Mouse (Mus musculus) right cerebral cortex, postnatal 4 days (tissue): ENCODE data around the gene Ackr3.
A peak's percentile ranks its signal among the peaks of the same experiment; 100 is the strongest.

Experiments used
- DNase-seq: peaks from one replicate; pipeline ENCODE4 v3.0.0-alpha.2; 2022

The Ackr3 gene

DNA sequence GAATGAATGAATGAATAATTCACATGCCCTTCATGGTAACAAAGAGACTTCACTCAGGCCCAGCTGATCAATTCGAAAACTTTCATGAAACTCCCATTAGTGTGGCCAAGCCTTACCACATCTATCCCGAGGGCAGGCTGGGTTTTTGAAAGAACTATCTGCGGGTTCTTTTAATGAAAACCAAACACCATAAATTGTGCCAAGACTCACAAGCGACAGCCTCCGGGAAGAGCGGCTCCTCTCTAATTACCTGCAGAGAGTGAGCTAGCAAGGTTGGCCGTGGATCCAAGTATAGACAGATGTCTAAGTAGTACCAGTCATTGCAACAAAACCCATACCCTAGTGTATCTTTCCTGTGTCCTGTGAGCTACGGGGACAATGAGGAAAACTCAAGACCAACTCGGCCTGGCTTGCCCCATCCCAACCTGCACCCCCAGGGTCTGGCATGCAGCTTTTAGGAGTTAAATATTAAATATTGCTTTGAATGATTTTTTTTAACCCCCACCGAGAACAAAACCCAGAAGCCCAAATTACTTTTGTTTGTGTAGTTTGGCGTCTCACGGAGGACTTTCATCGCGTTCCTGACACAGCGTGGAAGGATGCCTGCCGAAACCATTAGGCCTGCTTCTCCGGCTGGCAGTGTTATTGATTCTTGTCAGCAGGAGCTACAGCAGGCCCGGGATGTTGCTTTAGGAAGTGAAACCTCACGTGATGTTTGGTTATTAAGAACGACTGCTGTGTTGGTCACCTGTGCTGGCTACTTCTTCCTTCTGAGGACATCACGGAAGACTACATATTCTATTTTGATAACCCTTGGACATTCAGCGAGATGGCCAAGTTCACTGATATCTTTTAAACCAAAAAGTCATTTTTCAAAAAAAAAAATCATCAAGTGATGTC, 28.1 kb downstream of the Ackr3 start:
- no peak for DNase-seq

DNA sequence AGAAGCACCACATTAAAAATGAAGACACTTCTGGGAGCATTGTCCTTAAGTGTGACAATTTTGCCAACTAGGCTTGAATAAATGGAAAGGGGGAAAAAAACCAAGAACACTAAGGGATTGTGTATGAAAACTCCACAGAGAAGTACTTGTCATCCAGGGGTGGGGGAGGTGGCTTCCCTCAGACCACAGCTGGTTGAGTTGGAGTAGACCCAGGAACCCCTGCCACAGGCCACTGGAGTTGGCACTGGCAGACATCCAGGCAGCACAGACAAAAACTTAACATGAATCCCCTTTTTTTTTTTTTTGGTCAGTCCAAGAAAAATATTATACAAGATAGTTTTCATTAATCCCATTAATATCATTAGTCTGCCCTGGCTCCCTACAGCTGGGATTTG, 28.7 kb downstream of the Ackr3 start:
- DNase-seq: peak; percentile 34

DNA sequence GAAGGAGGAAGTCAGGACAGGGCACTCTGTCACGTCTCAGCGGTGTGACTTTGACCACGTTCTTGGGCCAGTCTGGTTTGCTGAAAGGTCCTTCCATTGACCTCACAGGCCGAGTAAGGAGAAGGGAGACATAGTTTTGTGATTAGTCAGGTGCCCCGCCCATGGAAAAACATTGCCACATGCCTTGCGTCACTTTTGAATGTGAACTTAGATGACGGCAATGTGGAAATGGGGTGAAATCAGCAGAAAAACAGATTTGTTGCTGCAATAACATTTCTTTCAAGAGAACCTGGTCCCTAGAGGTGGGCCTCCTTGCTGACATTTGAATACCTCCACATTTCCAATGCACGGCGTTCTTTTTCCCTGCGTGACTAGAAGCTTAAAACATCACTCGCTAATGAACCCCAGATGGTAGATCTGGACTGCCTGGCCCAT, 30.9 kb downstream of the Ackr3 start:
- DNase-seq: no peak

DNA sequence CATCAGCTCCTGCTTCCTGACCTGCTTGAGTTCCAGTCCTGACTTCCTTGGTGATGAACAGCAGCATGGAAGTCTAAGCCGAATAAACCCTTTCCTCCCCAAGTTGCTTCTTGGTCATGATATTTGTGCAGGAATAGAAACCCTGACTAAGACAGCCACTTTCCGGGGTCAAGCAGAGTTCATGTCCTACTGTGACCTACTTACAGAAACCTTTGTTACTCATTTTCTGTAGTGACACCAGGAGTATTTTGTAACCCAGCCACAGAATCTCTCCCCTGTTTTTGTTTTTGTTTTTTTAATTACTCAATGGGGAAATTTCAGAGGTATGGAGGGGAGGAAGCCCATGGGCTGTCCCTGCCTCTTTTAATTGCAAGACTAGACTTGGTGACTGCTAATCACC, 32.9 kb downstream of the Ackr3 start:
- no peak for DNase-seq

DNA sequence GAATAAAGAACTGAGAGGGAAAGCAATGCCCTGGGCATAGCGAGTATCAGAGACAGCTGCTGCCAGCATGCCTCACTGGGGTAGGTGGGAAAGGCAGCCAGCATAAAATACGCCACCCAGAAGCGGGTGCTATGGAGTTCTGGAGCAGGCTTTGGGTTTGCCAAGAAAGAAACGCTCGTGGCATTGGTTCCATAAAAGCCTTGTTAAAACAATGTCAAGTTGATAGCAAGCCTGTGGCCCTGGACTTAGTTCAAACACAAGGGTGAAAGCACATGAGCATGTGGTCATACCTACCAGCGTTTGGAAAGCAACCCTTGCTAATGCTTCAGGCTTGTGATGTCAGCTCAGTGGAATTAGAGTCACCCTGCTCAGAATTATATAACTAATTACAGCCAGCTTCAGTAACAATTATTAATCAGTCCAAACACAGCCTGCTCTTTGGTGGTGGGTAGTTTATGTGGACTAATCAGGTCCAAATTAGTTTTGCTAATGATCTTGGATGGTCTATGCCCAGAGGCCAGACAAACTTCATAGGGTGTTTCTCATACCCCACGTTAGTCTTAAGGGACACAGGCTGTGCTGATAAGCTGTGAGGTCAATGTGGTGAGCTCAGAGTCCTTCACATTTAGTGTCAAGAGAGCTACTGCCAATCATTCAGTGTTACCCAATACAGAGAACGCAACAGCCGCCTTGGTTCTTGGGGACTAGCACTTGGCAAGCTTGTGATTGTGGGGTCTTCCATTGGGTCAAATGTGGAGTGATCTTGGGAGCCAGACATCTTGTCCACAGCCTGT, 34.5 kb downstream of the Ackr3 start:
- DNase-seq: no peak

DNA sequence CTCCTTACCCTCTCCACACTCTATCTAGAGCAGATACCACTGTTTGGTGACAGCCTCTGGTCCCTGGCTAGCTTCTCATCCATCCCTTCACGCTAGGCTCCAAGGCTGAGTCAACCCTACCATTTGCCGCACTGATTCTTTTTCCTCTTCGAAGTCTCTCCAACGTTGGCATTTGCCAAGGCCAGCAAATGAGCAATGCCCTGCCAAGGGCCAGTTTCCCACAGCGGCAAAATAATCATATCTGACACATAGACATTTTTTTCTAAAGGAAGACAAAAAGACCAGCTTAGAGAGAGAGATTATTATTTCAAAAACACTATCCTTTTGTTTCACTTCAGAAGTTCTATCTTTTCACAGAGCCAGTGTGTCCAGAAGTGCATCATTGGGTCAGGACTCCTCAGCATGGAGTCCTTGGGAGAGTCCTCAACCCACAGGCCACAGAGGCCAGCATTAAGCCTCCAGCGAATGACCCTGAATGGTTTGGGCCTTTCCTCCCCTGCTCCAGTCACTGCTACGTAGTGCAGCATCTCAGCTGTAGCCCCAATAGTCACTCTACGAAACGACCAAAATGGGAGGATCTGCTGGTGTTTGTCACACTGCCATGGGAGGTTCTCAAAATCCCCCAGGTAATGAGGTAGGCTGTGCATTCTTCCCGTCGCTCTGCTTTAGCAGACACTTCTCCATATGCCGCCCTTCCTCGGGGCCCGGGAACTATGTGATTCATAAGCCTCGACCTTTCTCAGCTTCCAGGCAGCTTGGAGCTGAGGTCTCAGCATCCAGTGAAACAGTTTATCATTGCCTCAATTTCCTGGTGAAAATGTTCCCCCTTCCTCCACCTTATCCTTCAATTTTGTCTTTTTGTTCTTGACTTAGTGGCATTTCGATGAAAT, 35.8 kb downstream of the Ackr3 start:
- DNase-seq: no peak

DNA sequence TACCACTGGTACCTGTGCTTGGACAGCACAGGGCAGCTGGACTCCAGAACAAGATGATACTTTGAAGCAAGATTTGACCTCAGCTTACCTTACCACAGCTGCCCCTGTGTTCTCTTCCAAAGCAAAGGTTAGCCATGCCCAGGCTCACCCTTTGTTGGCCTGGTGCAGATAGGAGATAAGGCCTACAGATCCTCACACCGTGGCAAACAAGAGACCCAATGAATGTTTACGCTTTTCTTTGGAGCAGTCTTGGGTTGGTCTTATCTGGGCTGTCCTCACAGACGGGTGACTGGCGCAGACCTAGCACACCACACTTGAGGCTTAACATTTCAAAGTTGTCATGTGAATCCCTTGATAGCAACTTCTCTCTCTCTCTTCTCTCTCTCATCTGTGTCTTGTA, 36.5 kb downstream of the Ackr3 start:
- DNase-seq: no peak

DNA sequence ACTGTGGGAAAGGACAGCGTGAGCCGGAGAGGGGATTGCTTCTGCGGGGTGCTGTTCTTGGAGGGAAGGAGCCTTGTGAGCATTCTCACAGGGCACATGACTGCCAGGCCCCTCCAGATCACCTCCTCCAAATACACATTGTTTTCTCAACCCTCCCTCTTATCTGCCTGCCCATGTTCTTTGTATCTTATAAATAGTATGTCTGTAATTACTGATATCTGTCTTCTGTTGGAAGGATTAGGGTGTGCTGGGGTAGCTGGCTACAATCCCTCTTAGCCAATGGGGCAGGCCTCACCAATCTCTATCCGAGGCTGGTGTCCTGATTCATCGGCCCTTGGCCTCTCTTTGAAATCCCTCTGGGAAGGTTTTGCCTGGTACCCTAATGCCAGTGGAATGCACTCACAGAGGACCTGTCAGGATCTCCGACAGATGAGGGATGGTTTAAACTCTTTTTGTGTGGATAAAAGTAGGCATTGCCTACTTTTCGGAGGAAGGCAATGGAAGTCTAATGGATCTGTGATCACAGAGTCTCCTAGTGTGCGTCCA, 38.7 kb downstream of the Ackr3 start:
- DNase-seq: no peak

DNA sequence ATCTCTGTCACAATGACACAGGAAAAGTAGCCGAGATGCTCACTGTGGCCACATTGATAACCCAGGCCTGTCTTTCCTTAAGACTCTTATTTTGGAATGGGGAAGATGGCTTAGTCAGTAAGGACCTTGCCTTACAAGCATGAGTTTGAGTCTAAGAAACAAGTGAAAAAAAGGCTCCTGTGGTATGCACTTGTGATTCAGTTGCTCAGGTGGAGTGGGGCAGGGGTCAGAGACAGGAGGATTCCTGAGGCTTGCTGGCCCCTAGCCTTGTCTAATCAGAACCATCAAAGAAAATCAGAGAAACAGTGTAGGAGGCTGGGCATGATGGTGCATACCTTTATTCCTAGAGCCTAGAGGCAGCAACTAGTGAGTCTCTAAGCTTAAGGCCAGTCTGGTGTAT, 40.8 kb downstream of the Ackr3 start:
- no peak for DNase-seq

DNA sequence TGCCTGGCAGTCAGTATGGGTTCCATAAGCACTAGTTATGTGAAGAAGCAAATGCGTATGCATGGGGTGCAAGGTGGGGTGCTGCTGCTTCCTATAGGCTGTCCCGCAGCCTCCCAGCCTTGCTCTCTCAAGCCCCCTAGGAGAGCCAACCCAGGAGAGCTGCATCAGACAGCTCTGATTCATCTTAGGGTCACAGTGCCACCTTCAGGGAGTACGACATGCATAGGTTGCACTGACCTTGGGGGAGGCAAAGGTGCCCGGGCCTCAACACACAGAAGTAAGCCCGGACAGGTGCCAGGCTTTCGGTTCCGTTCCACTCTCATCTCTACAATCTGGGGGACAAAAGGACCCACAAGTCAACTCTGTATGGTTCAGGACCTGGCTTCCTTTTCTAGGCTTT, 41.8 kb downstream of the Ackr3 start:
- DNase-seq: no peak

DNA sequence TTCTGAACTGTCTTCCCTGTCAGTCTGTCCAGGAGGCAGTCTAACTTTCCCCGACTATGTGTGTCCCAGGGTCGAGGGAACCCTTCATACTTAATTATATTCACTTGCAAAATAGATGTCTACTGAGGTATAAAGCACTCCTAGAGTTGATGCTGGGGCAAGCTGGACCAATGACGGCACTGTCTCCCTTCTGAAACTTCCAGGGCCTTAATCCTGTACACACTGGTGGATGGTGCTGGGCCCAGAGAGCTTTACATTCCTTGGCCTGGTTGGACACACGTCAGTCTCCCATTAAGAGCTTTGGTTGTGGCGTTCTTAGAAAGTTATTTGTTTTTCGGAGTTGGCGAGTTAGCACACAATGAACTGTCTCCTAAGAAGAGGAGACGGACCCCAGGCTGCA, 42.3 kb downstream of the Ackr3 start:
- DNase-seq: no peak

DNA sequence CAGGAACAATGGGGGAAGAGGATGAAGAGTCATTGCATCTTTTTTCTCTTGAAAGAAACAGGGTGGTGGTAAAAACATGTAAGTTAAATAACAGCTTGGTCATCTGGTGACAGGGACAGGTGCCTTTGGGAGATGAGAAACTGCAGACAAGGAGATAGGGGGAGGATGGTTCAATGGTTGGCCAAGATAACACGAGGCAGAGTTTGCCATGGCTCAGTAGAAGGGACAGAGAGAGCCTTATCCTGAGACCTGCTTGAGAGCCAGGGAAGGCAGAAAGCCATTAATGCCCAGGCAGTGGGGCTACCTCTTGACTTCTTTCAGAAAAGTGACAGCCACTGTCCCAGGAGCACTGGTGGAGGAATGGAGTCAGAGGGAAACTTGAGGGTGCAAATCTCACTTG, 43.0 kb downstream of the Ackr3 start:
- DNase-seq: no peak

DNA sequence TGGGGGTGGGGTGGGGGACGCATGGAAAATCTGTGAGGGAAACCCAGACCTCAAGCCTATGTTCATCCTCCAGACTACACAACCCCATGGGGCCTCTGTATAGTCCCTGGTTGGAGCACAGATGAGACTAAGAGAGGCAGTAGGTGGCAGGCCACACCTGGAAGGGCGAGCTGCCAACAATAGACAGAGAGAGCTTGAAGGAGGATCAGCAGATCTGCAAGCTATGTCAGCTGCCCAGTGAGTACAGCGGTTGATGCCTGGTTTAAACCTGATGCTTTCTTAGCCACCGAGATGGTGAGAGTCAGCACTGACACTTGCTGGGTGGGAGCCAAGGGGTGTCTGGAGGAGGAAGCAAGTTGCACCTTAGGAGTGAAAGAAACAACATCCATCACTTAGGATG, 43.5 kb downstream of the Ackr3 start:
- no peak for DNase-seq

DNA sequence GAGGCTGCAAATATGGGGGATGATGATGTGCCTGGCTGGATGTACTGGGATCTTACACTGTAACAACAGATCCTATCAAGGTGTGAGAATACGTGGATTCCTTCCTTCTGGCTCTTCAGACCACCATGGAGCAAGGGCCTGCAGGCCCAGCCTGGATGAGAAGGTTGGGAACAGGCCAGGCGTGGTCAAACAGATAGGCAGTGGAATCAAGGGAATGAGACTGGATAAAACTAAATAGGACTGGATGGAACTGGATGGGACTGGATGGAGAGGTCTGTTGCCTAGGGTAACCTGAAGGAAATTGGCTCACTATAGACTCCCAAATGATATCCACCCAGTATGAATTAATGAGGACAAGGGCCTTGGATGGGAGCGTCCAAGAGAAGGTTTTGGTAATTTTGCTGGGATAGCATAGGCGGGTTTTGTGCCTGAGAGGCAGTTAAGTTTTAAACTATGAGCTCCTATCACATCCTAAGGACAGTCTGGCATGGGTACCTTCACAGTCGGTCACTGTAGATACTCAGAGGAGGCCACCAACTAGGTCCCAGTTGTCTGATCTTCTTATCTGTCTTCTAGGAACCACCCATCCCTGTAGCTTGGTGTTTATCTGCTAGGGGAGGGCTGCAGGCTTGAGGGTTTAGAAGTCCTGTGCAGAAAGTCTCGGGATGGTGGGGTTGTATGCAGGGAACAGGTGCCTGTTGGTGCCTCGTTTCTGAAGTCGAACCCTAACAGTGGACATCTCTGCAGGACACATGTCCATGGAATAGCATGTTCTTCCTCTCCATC, 44.2 kb downstream of the Ackr3 start:
- no peak for DNase-seq

DNA sequence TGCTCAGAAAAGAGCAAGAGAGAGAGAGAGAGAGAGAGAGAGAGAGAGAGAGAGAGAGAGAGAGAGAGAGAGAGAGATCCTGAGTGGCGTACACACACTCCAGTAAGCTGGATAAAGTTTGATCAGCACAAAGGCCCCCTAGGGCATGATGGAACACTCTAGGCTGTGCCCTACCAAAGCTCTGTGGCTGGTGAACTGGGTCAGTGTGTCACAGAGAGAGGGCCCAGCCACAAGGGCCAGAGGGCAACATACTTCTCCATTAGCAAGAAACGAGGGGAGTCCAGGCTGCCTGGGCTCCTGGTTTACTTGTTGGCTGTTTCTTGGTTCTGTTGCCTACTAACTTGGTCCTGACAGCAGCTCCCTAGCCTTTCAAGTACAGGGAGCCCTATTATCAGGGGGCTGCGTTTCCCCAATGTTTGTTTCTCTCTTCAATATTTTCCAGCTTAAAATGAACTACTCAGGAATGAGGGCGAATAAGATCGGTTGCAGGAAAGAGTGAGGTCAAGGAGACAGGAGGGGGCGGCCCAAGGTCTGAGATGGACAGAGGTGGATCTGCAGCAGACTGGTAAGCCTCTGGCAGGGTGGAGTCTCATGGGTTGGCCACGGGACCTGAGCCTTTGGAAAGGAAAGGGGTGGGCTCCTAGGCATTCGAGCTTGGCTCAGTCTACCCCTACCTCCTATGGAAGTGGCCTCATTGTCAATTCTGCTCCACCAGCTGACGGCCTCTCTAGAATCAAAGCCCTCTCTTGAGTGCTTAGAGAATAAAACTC, 45.4 kb downstream of the Ackr3 start:
- no peak for DNase-seq

DNA sequence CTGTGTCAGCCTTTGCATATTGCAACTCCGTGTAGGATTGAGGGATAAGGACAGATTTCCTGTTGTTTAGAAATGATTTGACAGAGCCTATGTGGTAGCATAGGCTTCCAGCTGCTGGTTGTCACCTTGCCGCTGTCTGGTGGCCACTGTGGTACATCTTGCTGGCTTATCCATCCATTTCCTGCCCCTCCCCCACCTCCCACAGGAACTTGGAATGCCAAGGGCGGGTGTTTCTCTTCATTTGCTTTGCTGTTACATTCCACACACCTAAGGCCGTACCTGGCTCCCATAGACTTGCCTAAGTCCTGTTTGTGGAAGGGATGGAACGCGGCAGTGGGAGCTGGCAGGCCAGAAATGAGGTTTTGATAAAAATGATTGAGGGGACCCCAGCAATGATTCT, 46.6 kb downstream of the Ackr3 start:
- DNase-seq: no peak

DNA sequence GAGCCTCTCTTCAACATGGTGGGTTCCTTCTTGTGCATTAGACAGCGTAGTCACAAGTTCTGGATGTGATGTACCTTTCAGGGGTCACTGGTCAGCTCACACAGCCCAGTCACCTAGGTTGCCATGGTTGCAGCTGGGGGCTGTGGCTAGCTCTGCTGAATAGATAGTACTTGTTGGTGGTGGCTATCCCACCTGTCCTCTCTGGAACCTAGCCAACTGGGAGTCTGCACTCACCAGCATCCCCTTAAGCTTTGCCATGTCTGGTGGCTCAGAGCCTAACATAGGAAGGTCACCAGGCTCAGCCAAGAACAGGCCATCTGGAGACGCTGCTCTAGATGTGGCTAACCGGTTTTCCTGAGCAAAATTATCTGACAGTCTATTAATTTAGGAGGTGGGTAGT, 47.4 kb downstream of the Ackr3 start:
- no peak for DNase-seq

DNA sequence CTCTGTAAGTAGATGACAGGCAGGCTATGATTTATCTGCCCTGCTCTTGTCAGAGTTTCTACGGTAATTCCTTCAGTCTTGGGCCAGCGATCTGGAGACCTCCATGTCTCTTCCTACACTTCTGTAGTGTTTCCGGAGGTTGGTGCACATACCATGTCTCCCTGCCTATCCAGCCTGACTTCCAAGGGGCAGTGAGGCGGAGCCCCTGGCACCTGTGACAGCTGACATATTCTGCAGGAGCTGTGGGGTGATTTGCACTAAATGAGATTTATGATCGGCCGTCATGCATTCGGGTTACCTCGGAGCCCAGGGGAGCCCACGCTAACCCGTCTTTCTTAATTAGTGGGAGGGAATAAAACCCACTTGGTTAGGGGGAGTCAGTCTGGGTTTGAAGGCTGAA, 49.7 kb downstream of the Ackr3 start:
- no peak for DNase-seq

DNA sequence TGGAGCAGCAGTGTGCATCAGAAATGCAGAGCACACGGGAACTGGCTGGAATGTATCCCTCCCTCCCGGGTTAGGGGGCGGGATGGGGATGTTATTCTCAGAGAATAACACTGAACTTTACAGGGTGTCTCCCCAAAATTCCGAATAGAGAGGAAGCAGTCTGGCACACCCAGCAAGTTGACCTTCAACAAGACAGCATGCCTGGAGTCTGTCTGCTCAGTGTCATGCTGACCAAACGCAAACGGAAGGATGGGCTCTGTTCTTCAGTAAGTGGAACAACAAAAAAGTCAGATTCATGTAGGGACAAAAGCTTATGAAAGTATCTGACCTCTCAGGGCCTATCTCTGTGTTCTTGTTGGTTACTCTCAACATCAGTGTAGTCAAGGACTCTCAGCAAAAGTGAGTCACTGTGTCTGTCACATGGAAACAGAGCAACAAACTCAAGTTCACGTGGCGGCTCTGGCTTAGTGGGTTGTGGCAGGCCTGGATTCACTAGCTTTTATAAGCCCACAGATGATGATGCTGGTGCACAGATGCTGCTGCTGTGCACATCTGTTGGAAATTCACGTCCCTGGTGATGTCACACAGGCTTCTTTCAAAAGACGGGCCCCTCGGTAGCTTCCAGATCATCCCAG, 54.6 kb downstream of the Ackr3 start:
- no peak for DNase-seq

DNA sequence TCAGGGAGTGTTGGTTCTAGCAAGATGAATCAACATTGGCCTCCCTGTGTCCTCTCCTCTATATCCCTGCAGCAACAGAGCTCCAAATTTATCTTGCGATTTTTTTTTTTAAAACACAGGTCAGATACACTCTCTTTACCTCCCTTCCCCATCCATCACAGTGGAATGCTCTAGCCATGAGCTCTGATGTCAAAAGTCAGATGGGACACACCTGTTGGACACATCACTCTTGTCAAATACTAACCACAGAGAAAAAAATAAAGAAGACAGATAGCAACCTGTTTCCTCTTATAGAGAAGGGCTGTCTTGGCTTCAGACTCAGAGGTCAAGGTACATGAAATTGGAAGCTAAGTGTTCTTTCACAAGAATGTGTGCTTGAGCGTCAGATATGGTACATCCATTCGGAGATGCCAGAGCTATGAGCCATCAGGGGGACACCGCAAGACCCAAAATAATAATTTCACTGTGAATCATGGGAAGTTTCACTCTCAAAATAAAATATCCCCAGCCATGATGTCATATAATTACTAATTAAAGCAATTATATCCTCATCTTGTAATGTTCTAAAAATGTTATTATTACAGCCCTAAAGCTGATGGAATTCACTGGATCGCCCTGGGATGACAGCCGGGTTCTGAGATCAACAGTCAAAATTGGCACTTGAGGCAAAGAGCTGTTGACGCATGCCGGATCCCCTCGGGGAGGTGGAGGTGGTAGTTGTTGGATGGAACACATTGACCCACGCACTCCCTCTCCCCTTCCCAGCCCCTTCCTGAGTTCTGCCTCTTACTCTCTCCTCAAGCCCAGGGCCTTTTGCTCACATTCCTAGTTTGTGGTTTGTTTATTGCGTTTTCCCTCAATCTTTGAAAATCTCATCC, 57.2 kb downstream of the Ackr3 start:
- no peak for DNase-seq
